Mouse (Mus musculus): ENCODE data around the gene Xxylt1. TPM values are rescaled to one million over a fixed set of nuclear protein-coding genes. Genes with fewer than 3 reads are reported as not detected.

Gene Xxylt1
- total RNA-seq (2021) = 10 to 100 TPM; 12.4 to 15.6 TPM
- long read RNA-seq, experiment 1, transcript Xxylt1-201 (4 exons, 3,470 nt) = major isoform, 16 of 25 reads
- long read RNA-seq, experiment 1, partial matches to known transcripts = 1 of 25 reads
- long read RNA-seq, experiment 1, other reads (novel, unspliced or antisense) = 8 of 25 reads
- long read RNA-seq, experiment 2, transcript Xxylt1-201 (4 exons, 3,470 nt) = major isoform, 24 of 29 reads
- long read RNA-seq, experiment 2, partial matches to known transcripts = 1 of 29 reads
- long read RNA-seq, experiment 2, other reads (novel, unspliced or antisense) = 4 of 29 reads

DNA sequence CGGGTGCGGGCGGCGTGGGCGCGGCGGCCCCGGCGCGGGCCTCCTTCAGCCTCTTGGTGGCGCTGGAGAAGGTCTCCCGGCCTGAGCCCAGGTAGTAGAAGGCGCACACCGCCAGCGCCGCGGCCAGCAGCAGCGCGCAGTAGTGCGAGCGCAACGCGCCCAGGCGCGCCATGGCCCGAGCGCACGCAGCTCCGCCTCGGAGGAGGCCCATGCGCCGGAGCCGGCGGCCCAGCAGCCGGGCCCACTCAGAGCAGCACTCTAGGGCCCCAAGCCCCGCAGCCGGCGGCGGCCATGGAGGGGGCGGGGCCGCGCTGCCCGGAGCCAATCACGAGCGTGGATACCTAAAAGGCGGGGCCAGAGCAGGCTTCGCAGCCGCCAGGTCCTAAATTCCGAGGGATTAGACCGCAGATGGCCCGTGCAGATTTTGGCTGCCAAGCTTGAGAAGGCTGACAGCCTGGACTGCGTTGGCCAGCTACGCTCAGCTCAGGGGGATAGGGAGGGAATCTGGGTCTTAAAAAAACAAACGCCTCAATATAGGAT lies at the start of gene Xxylt1:
Gene Xxylt1, minus strand, starts transcription at position 308 of the 540 bp plus-strand sequence.
- peak; percentile 97 for DNase-seq

DNA sequence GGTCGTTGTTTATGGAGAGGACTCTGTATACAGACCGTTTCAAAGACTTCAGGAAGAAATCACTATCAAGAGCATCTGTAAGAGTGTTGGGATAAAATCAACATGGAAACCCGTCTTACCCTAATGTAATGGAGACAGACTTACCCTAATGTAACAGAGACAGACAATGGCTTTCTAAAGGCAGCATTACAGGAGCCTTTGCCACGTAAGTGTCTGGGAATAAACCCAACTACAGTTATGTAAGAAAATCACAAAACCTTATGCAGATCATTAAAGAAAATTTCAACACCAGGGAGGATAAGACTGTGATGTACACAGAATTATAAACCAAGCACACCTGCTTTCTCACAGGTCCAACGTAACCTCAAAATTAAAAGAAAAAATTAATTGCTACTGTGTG lies 46.9 kb upstream of the Xxylt1 start:
- DNase-seq = no peak

DNA sequence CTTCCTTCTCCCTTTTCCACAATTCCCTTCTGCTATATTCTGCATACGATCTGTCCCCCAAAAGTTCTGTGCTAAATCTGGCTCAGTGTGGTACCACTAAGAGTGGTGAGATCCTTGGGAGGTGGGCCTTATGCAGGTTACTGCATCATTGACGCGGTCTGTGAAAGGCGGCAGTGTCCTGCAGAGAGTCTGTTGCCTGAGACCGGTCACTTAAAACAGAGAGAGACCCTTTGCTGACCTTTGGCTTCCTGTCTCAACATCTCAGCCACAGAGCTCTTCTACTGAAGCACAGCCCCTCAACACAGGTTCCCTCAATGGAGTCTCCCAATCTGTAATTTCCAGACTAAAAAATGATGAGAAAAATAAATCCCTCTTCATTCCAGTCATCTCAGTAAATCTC lies 43.8 kb upstream of the Xxylt1 start:
- no peak for DNase-seq

DNA sequence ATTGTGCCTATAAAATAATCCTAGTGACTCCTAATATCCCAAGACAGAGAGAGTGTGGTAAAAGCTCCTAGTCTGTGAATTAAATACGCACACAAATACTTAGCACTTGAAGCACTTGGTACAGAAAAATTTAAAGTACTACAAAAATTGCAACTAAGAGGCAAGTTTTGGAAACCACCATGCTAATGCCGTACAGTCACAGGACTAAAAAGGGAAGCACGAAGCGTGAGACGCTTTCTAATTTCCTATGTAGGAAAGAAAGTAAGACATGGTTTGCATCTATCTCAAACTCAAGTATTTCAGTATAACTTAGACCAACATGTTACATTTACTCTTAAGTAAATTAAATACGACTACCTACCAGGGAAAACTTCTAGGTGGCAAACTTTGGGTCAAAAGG lies 40.4 kb upstream of the Xxylt1 start:
- no peak for DNase-seq

DNA sequence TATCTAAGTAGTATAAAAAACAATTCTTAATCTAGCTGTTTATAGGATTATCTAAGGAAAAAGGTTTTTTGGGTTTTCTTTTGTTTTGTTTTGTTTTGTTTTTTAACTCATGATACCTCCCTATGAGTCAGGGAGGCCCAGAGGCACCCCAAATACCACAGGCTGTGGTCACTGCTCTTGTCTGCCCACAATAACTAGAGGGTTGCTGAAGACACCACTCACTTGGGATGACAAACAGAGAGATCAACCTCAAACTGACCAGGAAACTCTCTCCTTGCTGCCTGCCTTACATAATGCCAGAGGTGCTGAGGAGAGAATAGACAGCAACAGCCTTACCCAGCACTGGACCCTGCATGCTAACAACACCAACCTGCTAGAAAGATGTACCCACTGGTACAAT lies 32.4 kb upstream of the Xxylt1 start:
- no peak for DNase-seq

DNA sequence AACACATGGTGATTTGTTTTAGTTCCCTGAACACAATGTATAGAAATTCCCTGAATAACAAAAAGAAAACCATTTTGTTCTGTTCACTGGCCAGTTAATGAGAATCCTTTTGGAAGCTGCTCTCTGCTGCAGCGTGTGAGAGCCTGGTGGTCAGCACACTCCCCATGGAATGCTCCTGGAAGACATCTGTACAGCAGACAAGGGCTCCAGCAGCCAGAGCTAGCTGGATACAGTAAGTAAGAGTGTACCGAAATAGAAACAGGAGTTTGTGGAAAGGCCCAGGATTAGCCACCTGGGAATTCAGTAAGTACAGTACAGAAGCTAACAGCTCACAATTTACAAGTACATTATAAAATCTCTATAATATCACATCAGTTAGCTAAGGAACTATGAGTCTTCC lies 20.1 kb upstream of the Xxylt1 start:
- DNase-seq = no peak

DNA sequence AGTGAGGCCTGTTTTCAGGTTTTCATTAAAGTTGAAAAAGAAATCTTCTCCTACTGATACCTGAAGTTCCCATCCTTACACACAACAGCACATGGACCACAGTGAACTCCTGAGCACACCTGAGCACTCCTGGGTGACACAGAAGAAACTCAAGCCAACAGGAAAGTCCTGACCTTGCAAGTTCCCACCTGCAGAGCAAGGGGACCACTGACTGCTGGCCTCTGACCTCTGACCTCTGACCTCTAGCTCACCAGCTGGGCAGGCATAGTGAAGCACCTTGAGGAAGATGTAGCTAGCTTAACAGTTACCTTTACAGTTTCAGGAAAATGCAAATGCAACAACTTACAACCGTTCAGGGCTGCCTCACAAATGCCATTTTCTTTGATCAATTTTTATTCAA lies 18.7 kb upstream of the Xxylt1 start:
- no peak for DNase-seq

DNA sequence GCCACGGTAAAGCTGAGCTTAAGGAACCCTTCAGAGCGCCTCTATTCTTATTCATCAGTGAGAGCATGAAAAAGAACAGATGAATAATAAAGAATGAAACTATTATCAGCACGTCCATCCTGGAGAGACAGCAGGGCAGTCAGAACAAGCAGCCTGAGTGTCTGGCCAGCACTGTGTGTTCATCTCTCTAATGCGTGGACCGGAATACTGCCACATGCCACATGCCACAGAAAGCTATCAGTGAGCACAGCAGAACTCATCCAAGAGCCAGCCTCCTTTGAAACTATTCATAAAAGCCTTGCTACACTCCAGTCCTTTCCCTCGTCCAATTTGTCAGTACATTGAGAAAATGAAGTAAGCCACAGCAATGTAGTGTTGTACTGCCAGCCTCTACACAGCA lies 12.8 kb upstream of the Xxylt1 start:
- no peak for DNase-seq

DNA sequence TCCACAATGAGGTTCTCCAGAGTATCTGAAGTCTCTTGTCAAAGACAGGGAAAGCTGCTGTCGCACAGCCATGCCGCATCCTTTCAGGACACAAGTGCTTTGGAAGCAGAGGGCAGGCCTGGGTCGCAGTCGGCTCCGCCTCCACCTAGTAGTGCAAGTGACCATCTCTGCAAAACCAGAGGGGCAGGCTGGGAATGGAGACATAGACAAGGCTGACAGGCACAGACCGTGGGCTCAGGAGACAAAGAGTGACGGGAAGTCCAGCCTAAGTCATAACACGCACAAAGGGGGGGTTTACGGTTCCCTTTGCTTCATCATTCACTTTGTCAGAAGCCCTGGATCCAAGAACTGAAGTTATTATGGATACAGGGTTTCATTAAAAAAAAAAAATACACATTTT lies 12.0 kb upstream of the Xxylt1 start:
- no peak for DNase-seq

DNA sequence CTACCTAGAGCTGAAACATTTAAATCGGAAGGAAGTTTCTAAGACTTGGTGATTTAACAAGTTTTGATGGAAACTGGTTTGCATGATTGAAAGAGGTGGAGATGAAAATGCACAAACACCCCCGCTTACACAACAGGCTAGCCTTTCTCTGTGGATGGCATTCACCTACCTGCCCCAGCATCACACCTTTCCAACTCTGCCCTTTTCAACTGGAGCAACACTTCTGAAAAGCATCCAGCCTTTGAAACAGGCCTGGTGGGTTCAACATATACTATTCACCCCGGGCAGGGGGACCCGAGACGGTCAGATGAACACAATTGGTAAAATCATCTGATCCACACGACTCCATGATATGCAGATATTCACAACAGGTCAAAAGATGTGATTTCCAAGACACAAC lies 659 bp upstream of the Xxylt1 start:
- no peak for DNase-seq

DNA sequence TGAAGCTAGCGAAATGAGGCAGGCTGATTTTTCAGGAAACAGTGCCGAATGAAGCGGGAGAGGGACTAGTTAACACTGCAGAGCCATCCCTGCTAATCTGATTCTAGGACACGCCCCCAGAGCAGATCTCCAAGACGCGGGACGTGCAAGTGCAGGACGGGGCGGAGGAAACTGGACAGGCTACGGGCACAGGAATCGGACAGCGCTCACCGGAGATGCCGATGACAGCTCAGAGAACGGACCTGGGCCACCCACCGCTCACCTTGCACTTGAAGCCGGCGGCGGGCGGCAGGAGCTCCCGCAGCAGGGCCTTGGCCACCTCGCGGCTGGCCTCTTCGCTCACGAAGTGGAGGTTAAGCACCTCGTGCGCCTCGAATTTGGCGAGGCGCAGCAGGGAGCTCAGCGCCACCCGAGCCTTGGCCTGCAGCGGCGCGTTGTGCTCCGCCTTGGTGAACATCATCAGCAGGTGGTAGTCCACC lies 620 bp downstream of the Xxylt1 start:
- DNase-seq = peak; percentile 76

DNA sequence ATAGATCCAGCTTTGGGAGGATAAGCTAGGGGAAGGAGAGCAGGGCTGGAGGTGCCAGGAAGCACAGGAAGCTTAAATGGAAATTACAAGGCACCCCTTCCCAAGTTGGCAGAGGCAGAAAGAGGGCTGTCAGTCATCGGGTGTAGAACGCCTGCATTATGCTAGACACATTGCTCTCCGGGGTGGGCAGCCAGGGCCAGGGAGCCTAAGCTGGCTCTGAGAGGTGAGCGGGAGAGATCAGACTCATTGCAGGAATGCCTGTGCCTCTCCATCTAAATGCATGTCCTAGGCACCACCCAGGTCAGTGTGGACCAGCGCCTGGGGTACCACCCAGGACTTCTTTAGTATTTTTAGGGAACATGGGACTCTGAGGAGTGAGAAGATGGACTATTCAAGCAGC lies 3.8 kb downstream of the Xxylt1 start:
- DNase-seq = no peak

DNA sequence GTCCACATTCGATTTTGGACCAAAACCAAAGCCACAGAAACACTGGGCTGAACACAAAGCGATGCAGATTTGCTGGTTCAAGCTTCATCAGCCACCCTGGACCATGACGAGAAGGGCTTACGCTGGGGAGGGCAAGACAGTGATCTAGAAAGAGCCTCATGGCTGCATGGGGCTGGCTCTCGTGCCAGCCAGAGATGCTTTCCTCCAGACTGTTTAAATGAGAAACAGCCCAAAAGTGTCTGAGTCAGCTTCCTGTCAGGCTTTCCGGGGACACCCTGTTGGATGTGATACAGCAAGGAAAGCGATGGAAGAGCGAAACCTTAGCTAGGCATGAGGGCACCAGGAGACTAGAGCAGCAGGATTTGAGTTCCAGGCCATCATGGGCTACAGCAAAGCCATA lies 4.8 kb downstream of the Xxylt1 start:
- no peak for DNase-seq

DNA sequence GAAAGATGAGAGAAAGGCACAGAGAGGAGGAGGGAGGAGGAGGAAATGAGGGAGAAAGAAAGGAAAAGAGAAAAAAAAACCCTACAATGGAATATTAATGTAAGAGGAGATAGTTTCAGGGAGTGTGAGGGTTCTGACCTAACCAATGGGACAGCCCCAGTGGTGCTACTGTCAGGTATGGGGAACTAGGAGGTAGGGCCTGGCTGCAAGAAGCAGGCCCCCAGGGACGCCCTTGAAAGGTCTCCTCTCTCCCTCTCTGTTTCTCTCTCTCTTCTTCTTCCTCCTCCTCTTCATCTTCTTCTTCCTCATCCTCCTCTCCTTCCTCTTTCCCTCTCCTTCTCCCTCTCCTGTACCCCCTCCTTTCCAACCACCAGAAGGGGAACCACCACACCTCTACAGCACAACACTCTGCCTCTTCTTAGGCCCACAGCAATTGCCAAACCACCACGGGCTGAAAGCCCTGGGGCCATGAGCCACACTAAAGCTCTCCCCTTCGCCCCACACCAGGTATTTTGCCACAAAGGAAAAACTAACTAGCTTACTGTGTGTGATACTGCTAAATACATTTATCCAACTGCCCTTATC lies 6.8 kb downstream of the Xxylt1 start:
- no peak for DNase-seq

DNA sequence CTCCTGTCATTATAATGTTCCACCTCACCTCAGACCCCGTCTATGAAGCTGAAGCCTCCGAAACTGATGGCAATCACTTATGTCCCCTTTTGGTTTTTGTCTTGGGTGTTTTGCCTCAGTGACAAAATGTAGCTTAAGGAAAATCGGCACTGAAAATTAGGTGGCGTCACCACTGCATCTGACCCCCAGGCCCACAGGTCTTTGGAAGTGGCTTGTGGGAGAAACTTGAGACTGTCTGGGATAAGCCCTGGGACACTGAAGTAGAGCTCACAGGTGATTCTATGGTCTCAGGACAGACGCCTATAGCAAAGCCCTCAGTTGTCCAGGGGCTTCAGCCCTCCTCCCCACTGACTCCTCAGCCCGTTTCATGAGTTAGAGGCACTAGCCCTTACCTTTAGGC lies 9.5 kb downstream of the Xxylt1 start:
- DNase-seq = no peak

DNA sequence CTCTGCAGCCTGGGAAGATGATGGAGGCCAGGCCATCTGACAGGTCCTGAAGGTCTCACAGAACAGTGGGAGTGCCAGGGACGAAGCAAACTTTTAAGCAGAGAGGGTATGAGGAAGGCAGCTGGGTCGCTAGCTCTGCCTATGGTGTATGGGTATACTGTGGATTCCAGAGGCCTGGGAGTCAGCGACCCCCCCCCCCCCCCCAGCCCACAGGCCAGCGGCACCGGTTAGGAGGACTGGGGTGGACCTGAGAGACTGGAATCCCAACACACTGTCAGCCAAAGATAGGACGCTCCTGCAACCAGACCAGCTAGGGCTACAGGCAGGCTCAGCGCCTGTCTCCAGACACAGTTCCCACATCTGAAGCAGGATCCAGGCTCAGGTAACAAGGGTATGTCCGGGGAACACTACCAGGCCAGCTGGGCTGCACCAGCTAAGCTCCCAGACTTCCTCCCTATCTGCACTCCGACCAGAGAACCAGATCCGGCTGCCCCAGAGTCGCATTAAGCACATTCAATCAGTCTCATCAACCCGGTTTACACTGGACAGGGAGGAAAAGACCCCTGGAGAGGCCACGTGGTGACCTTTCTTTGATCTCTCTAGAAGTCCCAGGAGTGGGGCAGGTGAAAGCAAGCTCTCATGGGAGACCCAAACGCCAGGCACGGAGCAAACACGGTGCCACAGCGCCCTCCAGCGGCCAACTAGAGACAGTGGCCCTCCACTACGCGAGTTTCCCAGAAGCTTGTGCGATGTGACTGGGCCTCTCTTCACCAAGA lies 10.7 kb downstream of the Xxylt1 start:
- DNase-seq = peak; percentile 92

DNA sequence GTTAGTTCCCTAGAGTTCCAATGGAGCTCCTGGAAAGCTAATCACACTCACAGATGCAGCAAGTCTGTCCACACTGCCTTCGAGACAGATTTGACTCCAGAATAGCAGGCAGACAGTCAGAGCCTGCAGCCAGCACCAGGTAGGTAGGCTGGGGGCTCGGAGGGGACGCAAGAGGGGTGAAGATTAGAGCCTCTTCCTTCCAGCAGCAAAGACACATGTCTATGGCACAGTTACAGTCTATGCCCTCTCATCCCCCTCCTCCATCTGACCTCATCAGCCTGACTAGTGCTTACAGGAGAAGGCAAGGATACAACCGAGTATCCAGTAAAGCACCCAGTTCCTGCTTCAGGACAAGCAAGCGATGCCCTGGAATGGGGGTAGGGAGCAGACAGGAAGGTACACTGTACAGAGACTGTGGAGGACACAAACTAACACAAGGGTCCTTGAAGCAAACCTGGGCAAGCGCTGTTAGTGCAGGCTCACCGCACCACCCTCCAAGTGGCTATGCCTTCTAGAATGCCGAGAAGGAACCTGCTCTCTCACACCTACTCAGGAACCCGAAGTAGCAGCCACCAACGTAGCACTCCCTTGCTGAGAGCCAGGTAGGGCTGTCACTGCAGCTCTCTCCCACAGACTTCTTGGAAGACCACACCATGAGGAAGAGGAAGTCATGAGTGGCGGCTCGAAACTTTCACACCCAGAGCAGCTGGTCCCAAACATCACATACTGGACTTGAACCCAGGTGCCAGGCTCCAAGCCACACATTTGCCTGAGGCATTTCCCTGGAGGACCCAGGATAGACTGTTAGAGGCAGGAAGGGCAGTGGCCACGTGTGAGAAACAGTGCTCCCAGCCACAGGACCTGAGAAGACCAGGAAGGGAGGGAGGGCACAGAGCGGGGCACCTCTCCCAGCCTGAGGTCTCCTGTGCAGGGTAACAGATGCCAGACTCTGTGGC lies 11.7 kb downstream of the Xxylt1 start:
- no peak for DNase-seq

DNA sequence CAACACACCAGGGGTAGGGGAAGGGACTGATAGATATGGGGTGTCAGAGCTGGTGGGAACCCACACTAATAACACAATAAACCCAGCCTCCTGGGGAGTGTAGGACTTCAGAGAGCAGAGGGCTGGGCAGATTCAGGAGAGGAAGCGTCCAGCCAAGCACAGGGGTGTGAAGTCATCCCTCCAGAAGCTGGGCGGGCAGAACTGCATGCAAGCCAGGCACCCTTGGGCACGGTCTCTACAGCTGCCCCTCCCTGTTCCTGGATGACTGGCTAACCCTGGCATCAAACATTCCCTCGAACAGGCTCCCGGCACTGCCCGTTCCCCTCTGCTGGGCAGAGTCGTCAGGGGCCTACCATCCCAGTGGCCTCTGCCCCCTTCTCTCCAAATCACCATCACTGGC lies 13.0 kb downstream of the Xxylt1 start:
- DNase-seq = no peak

DNA sequence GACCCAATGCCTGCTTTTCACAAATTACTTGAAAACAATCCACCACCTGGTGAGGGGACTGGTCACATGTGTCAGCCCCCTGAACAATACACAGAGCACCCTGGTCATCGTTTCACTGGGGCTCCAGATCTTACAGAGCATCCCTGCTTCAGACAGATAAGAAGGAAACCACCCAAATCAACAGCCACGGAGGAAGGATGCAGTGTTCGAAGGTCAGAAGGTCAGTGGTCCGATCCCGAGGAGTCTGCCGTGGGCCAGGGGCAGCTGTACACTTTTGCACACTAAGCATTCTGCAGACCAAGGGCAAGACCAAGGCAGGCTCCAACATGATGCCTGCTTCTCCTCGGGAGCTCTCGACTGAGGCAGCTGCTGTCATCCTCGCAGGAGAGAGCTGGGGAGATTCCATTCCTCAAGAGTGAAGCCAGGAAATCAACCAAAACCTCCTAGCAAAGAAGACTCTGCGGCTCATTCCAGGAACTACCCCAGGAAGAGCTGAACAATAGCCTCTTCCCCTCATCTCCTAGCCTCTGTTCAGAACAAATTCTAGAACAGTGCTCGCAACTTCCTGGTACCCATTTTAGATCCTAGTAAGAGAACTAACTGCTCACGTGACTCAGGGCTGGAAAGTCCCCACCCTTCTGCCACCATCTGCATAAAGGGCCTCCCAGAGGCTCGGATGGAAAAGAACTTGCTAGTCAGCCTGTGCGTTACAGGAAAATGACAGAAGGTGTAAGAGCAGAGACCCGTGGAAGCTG lies 14.7 kb downstream of the Xxylt1 start:
- no peak for DNase-seq

DNA sequence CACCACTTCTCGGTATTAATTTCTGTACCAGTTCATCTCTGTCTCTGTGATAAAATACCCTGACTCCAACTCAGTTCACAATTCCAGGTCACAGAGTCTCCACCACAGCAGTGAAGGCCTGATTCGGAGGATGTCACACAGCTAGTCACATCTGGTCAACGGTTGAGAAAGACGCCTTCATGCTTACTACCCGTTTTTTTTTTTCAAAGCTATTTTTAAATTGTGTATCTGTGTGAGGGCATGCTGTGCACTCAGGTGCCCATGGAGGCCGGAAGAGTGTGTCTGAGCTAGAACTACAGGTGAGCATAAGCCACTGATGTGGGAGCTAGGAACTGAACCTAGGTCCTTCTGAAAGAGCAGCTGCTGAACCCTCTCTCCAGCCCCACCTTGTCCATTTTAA lies 16.4 kb downstream of the Xxylt1 start:
- no peak for DNase-seq

DNA sequence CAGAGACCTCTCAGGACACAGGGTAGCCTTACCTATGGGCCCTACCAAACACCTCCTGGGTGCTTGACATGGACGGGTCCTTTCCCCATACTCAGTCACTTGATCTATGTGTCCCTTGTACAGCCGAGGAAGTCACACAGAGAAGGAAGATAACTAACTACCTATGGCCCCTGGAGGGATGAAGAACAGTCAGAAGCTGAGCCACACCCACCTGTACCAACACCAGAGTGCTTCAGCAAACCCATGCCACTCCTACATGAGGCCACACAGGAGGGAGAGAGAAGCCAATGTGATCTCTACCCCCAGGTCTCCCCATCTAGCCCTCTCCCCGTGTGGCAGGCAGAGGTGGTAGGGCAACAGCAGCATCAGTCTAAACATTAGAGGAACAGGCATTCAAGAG lies 18.3 kb downstream of the Xxylt1 start:
- no peak for DNase-seq
